Mouse (Mus musculus) embryonic stem cell, embryonic (primary cell): ENCODE results near the gene Il17c.

Experiments
- CTCF ChIA-PET, 4 experiments: fragments of 300-600 bp in 2 of 4; fragments of 350-600 bp in 2 of 4; sonication (Branson Sonifier 250); formaldehyde crosslinking; loops; one replicate each; lab custom pipeline; 2022; ENCODE audit warnings: inconsistent platforms in 2 of 4; lab: Charles Lee
- POLR2A ChIA-PET, 4 experiments: fragments of 300-600 bp in 2 of 4; fragments of 350-600 bp in 2 of 4; sonication (Branson Sonifier 250); formaldehyde crosslinking; loops; one replicate each; lab custom pipeline; 2022; ENCODE audit warnings: antibody characterized with exemption in 4 of 4, inconsistent platforms in 1 of 4; lab: Charles Lee

The Il17c gene

GRCm38 (mm10) chr8:122423217-122423616 is 1.4 kb downstream of the Il17c start:
- POLR2A ChIA-PET, result interaction anchor here in 3 of 4 experiments (0.7 to 4.2 kb wide), 25 partner anchors 9 to 473 kb away, joined by 3 to 48 read pairs (median 5); partner anchors contain the start of genes Cyba (in 3 of the 3), Mvd (in 3 of the 3), Aprt (in 1 of the 3) and Cdt1 (in 1 of the 3)
- CTCF ChIA-PET, result interaction anchor here in 2 of 4 experiments (0.9 to 1.4 kb wide), 3 partner anchors 15 to 55 kb away, joined by 3 to 5 read pairs (median 4); no protein-coding TSS in a partner anchor

- ChIA-PET POLR2A (interaction anchor here in 3 of 4 experiments (0.6 to 4.2 kb wide), 28 partner anchors 9 to 473 kb away, joined by 3 to 48 read pairs (median 5); partner anchors contain the start of genes Cyba (in 3 of the 3), Mvd (in 3 of the 3), Aprt (in 1 of the 3) and Cdt1 (in 1 of the 3)), CTCF (interaction anchor here in 2 of 4 experiments (0.7 to 1.4 kb wide), 3 partner anchors 15 to 55 kb away, joined by 3 to 5 read pairs (median 3); no protein-coding TSS in a partner anchor)
These were observed 1.8 kb downstream of the Il17c start for GRCm38 (mm10) chr8:122423659-122424058.

DNA sequence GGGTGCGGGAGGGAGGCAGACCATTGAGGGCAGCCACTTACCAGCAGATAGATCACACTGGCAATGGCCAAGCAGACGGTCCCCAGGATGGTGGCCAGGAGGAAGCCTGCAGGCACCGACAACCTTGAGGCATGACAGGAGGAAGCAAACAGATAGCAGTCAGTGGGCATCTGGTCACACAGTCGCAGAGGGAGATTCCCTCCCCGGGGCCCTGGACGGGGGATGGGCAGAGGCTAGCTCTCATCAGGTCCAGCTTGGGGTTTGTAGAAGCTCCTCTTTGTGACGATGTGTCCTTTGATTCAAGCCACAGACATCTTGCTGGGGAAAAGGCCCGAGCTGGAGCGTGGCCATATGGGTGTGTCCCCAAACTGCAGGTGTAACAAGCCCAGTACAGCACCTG is 4.3 kb downstream of the Il17c start:
- CTCF ChIA-PET, result interaction anchor here in 1 of 4 experiments (0.8 kb wide), 1 partner anchor 29 kb away, joined by 3 read pairs; no protein-coding TSS in a partner anchor
- POLR2A ChIA-PET, result interaction anchor here in 3 of 4 experiments (0.6 to 2.6 kb wide), 13 partner anchors 8 to 837 kb away, joined by 3 to 10 read pairs (median 3); partner anchors contain the start of genes Mvd (in 2 of the 3) and Cdt1 (in 1 of the 3)

DNA sequence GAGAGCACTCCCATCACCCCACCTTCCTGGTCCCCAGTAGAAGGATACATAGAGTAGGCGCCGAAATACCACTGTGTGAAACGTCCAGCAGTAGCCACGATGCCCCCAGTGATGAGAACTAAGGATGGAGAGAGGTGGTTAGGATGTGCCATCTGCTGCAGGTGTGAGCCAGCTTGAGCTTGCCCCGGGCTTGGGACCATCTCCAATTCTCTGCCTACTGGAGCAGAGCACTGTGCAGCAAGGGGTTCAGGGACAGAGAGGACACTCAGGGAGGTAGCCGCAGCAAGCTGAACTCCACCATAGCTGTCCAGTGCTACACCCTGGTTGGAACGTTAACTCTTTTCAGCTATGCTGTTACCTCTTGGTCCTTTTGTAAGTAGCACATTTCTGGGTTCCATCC is 5.8 kb downstream of the Il17c start:
- ChIA-PET POLR2A (interaction anchor here in 3 of 4 experiments (0.9 to 2.6 kb wide), 9 partner anchors 9 to 28 kb away, joined by 3 to 10 read pairs (median 4); partner anchors contain the start of gene Mvd (in 2 of the 3)), CTCF (interaction anchor here in 3 of 4 experiments (0.6 to 1.4 kb wide), 3 partner anchors 17 to 212 kb away, joined by 4 read pairs; no protein-coding TSS in a partner anchor)

DNA sequence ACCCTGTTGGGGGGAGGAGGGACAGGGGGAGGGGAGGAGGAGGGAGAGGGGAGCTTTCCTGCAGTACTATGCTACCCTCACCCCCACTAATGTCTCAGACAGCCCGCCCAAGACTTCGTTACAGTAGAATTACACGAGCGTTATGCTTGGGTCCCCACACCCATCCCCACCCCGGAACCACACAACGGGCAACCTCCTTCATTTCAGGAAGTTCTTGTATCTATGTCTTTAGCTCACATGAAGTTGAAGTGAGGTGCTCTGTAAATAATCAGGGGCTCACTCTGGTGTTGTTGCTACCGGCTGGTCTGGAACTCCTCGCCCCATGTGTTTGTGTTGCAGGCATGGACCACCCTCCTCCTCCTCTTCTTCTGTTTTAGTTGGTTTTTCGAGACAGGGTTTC is 6.3 kb downstream of the Il17c start:
- ChIA-PET CTCF (interaction anchor here in 3 of 4 experiments (0.6 to 1.4 kb wide), 3 partner anchors 16 to 197 kb away, joined by 3 to 4 read pairs (median 4); no protein-coding TSS in a partner anchor), POLR2A (interaction anchor here (0.6 to 2.6 kb wide), 10 partner anchors 9 to 547 kb away, joined by 3 to 10 read pairs (median 4); partner anchors contain the start of gene Mvd (in 2 of the 4))

DNA sequence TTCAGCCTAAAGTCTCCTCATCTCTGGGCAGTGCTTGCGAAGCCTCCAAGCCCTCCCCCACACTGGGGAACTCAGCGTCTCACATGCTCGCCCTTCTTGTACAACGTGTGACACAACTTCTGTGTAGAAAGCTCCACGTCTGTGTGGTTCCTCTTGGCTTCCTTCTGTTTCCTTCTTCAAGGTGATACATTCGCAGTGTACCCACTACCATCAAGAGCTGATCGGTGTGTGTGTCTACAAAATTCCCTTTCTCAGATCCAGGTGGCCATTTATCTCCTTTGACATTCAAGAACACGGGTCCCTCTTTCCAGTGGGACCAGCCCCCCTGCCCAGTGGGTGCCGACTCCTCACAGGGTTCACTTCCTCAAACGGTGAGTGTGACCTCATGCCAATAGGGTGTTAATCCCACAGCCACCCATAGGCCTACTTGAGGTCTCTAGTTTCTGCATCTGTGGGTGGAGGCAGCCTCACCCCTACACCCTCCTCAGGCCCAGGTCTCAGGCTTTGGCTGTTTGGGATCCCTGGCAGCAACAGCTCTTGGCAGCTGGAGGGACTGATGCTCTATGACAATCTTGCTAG is 8.3 kb downstream of the Il17c start:
- CTCF ChIA-PET, result interaction anchor here in 1 of 4 experiments (0.7 kb wide), 1 partner anchor 21 kb away, joined by 3 read pairs; no protein-coding TSS in a partner anchor
- POLR2A ChIA-PET, result interaction anchor here in 3 of 4 experiments (0.9 to 5.3 kb wide), 13 partner anchors 7 to 199 kb away, joined by 3 to 104 read pairs (median 7); partner anchors contain the start of genes Mvd (in 3 of the 3), Il17c (in 2 of the 3) and Snai3 (in 1 of the 3)

DNA sequence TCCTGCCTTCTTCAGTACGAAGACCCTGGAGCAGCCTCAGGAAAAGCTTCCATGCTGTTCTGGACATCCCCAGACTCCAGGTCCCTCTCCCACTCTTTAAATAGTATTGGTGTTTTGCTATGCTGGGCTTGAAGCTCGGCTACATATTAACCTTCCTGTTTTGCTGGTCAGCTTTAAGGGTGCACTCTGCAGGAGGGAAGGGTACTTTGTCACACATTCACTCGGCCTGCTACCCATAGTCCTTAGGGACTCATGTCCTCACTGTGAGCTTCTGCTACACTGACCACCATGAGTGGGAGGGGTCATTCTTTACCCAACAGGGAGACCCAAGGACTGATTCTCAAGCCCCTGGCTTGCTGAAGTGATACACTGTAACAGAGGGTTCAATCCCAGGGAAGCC is 8.8 kb downstream of the Il17c start:
- POLR2A ChIA-PET, result interaction anchor here in 3 of 4 experiments (0.7 to 5.3 kb wide), 13 partner anchors 8 to 200 kb away, joined by 3 to 104 read pairs (median 13); partner anchors contain the start of genes Mvd (in 3 of the 3), Il17c (in 2 of the 3) and Snai3 (in 1 of the 3)
- CTCF ChIA-PET, result no interaction called here

GRCm38 (mm10) chr8:122431694-122432442 is 10.0 kb downstream of the Il17c start:
- ChIA-PET POLR2A (interaction anchor here in 3 of 4 experiments (0.6 to 5.3 kb wide), 29 partner anchors 8 to 611 kb away, joined by 3 to 104 read pairs (median 5); partner anchors contain the start of genes Mvd (in 3 of the 3), Il17c (in 2 of the 3), Cdt1 (in 1 of the 3) and Snai3 (in 1 of the 3)), CTCF (interaction anchor here in 2 of 4 experiments (0.6 to 1.0 kb wide), 3 partner anchors 18 to 1962 kb away, joined by 3 read pairs; no protein-coding TSS in a partner anchor)

DNA sequence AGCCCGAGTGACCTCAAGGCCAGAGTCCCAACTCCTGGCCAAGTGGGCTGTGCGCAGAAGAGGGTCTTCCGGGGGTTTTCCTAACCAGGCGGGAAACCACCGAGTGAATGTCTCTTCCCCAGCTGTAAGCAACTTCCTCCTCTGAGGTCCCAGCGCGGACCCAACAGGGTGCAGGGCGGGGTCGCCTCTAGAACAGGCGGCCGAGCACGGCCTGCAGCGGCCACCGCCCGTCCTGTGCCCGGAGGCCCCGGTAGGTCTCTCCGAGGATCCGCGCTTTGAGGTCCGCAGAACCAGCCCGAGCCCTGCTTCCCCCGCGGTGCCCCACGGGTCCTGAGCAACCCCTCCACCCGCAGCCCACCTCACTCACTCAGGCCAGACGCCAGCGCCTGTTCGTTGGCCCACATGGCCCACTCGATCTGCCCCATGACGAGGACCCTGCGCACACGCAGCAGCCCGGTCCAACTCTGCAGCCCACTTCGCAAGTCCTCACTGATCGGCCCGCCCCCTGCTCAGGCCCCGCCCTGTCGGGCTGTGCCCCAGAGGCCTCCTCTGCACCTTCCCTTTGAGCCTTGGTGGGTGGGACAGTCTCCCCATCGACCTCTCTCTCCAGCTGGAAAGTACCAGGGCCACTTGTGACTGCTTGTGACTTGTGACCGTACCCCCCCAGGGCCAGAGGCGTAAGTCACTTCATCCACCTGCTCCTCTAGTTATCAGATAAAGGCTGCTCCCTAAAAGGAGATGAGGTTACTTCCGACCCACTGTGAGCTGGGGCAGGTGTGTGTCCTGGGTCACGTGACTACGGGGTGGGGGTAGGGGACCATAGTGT is 10.8 kb downstream of the Il17c start, which contains the start of gene Cyba:
Cyba (minus strand) TSS at position 488 of the 826 bp plus-strand sequence.
- ChIA-PET POLR2A (interaction anchor here in 3 of 4 experiments (0.6 to 5.3 kb wide), 46 partner anchors 9 to 610 kb away, joined by 3 to 104 read pairs (median 4); partner anchors contain the start of genes Mvd (in 3 of the 3), Il17c (in 2 of the 3), Cdt1 (in 1 of the 3) and Snai3 (in 1 of the 3)), CTCF (interaction anchor here in 2 of 4 experiments (0.6 to 1.7 kb wide), 4 partner anchors 11 to 174 kb away, joined by 3 to 15 read pairs (median 3); partner anchors contain the start of gene Mvd (in 1 of the 2))

DNA sequence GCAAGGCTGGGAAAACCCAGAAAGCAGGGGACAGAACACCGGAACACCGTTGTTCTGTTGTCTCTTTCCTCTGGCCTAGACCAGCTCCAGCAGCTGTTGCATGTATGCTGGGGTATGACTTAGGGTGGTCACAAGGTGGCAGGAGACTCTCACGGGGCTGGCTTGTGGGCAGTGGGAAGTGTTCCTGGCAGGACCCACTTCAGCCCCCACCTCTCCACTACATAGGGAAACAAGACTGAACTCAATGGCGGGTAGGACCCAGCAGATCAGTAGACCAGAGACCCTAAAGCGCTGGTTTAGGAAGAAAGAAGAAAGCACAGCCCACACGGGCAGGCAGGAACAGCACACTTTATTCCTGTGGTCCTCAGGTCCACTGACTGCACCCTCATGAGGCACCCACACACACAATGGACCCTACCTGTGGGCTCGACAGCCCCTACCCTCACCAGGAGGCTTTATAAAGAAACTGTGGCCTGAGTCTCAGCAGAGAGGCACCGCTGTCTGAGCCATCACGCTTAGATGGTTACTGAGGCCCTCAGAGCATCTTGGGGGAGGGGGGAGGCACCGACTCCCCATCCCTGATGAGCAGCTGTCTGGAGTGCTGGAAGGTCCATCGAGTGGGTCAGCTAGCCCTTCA is 11.6 kb downstream of the Il17c start:
- CTCF ChIA-PET, result interaction anchor here in 2 of 4 experiments (0.8 to 1.7 kb wide), 3 partner anchors 10 to 16 kb away, joined by 3 to 15 read pairs (median 3); partner anchors contain the start of gene Mvd (in 1 of the 2)
- POLR2A ChIA-PET, result interaction anchor here in 3 of 4 experiments (0.7 to 5.3 kb wide), 37 partner anchors 9 to 609 kb away, joined by 3 to 104 read pairs (median 5); partner anchors contain the start of genes Mvd (in 3 of the 3), Il17c (in 2 of the 3), Cdt1 (in 1 of the 3) and Snai3 (in 1 of the 3)

DNA sequence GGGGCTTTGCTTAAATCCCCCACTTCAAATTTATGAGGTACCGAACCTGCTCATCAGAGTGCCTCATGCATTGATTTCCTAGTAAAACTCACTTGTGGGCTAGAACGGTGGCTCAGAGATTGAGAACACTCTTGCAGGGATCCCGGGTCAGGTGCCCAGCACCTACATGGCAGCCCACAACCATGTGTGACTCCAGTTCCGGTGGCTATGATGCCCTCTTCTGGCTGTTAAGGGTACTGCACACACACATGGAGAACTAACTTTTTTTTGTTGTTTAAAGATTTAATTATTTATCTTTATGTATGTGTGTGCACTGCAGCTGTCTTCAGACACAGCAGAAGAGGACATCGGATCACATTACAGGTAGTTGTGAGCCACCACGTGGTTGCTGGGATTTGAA is 13.6 kb downstream of the Il17c start:
- CTCF ChIA-PET, result interaction anchor here in 2 of 4 experiments (0.7 kb wide), 2 partner anchors 104 to 176 kb away, joined by 3 read pairs; no protein-coding TSS in a partner anchor
- POLR2A ChIA-PET, result interaction anchor here in 2 of 4 experiments (1.0 to 4.9 kb wide), 5 partner anchors 8 to 58 kb away, joined by 4 to 48 read pairs (median 4); partner anchors contain the start of genes Il17c (in 1 of the 2) and Mvd (in 1 of the 2)

DNA sequence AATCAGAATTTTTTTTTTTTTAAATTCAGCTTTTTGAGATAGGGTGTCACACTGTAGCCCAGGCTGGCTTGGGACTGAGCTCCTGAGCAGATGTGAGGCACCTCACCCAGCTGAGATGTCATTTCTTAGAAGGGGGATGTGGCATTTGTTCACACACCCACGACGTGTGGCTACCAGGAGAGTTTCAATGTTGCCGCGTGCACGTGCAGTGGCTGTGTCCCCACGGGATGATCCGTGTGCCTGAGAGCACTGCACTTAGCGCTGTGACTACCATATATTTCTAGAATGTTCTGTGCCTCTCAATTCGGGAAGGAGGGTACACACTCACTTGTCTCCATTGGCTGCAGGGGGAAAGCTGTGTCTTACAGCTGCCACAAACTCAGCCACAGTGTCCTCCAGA is 14.3 kb downstream of the Il17c start:
- CTCF ChIA-PET, result interaction anchor here in 2 of 4 experiments (0.6 to 0.9 kb wide), 2 partner anchors 22 to 214 kb away, joined by 3 read pairs; no protein-coding TSS in a partner anchor
- POLR2A ChIA-PET, result interaction anchor here in 2 of 4 experiments (0.9 to 2.3 kb wide), 9 partner anchors 8 to 59 kb away, joined by 3 to 6 read pairs (median 4); partner anchors contain the start of gene Snai3 (in 1 of the 2)

DNA sequence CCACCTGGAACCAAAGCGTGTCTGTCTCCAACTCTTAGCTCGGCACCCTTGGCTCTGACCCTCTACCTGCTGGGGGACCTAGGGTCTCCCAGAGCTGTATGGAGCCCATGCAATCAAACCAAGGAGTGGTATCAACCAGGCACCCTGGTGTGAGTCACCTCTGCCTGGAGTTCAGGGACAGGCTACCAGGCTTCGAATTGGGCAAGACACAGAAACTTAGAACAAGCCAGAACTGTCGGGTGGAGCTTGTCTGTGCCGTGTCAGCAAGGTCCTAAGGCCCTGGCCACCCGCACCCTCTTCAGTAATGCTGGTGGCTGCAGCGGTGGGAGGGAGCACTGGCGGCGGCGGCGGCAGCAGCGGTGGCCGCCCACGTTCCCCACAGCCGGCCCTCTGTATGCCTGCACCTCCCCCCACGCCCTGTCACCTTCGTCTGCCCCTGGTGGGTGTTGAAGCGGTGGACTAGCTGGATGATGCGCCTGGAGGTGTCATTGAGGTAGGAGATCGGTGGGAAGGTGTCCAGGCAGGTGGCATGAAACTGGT is 14.8 kb downstream of the Il17c start:
- CTCF ChIA-PET, result interaction anchor here in 2 of 4 experiments (0.6 to 1.2 kb wide), 4 partner anchors 22 to 99 kb away, joined by 3 to 4 read pairs (median 4); no protein-coding TSS in a partner anchor

DNA sequence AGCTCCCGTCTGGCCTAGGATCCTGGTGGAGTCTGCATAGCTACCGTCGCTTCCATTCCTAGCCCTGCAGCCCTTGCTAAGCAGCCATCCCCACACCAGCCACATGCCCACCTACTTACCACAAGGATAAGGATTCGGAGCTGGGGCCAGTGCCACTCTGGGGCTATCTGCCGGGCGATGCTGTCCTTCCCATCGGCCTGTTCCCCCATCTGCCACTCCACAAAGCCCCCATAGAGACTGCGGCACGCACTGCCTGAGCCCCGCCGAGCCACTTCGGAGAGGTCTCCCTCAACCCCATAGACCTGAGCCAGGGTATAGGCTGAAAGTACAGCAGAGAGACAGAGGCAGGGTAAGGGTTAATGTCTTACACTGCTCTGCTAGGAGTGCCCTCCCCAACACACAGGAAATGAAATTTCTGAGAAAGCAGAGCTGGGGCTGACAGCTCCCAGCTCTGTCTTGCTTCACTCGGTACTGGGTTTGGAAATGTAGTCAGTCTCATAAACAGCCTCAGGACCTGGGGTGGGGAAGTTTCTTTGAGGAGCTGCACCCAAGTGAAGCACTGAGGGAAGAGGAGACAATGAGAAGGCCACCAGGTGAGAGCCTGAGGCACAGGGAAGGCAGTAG is 16.0 kb downstream of the Il17c start:
- ChIA-PET CTCF (interaction anchor here in 2 of 4 experiments (1.2 to 1.5 kb wide), 5 partner anchors 14 to 169 kb away, joined by 3 to 5 read pairs (median 3); partner anchors contain the start of gene Snai3 (in 1 of the 2)), POLR2A (interaction anchor here in 2 of 4 experiments (0.8 to 2.4 kb wide), 10 partner anchors 8 to 529 kb away, joined by 3 to 15 read pairs (median 3); partner anchors contain the start of gene Il17c (in 1 of the 2))

More for the DNA sequence above, 14.8 kb downstream of the Il17c start:
- POLR2A ChIA-PET, result interaction anchor here in 2 of 4 experiments (0.9 to 2.3 kb wide), 8 partner anchors 9 to 59 kb away, joined by 3 to 6 read pairs (median 4); partner anchors contain the start of gene Snai3 (in 1 of the 2)
